Mouse (Mus musculus): Measurements from ENCODE around the gene Ssc5d.

The Ssc5d gene

DNA sequence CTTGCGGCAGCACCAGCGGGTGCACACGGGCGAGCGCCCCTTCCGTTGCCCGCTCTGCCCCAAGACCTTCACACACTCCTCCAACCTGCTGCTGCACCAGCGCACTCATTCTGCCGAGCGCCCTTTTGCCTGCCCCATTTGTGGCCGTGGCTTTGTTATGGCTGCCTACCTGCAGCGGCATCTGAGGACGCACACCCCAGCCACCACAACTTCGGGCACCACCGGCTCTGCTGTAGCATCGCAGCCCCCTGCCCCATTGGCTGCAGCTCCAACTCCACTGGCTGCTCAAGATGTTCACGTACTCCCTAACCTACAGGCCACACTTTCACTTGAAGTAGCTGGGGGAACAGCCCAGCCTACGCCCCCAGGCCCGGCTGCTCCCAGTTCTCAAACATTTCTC lies 5.1 kb upstream of the Ssc5d start:
- no peak for DNase-seq

DNA sequence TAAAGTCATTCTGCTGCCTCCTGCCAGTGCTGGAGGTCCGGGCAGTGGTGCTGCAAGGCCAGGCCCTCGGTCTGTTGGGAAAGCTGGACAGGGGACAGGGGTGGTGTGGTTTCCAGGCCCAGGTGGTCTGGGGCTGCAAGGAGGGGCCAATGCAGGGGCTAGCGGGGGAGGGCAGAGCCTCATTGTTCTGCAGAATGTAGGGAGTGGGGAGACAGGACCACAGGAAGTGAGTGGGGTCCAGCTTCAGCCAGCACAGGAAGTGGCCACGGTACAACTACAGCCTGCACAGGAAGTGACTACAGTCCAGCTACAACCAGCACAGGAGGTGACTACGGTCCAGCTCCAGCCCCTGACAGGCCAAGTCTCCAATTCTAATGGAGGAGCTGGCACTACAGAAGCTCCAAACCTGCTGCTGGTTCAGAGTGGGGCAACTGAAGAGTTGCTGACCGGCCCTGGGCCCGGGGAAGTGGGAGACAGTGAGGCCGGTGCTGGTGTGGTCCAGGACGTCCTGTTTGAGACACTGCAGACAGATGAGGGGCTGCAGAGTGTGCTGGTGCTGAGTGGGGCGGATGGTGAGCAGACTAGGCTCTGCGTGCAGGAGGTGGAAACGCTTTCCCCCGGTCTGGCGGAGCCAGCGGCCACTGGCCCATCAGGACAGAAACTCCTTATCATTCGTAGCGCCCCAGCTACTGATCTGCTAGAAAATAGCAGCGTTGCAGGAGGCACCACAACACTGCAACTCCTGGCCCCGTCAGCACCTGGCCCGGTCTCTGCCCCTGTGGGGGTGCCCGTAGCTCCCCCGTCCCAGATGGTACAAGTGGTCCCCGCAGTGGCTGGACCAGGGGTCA lies 4.4 kb upstream of the Ssc5d start:
- DNase-seq: peak; percentile 52

DNA sequence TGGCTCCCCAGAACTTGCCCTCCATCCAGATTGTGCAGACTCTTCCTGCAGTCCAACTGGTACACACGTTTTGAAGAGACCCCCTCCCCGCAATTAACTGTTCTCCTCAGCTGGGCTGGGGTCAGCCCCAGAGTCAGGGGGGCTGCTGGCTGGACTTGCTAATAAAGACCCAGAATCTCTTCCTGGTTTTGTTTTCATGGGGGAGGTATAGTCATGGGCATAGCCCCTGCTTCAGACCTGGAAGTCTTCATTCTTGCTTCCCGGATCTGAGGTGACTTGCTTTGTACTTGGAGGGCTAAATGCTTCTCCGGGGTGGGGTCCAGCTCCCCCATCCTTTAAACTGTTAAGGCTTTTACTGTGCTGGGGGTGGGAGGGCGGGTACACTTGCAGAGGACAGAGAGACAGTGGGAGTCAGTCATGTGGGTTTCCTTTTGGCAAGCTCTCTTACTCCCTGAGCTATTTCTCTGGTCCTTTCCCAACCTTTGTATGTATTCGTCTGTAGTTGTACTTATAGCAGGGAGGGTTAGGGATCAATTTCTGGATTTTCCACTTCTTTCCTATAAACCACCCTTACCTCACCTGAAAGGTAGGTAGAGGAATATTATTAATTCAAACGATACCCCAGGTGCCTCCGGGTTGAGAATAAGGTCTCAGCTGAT lies 3.6 kb upstream of the Ssc5d start, which contains the start of gene Nat14:
TSS of gene Nat14 (plus strand) at position 205 of the 659 bp plus-strand sequence.
- no peak for DNase-seq

DNA sequence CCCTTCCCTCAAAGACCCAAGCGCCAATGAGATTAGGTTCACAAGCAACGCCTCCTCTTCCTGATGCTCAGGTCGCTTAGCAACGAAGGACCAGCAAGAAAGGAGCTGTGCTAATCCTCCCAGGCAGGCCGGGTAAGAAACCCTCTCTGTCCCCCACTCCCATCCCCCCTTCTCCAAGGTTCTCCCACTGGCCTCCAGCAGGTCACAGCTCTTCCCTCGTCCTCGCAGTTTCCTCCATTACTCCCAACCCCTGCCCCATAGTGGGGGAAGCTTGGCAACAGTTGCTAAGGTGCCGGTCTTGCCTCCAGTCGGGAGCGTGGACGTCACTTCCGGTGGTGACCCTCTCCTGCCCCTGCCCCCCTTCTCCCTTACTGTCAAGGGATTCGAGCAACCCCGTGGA lies 3.1 kb upstream of the Ssc5d start:
- peak; percentile 86 for DNase-seq

DNA sequence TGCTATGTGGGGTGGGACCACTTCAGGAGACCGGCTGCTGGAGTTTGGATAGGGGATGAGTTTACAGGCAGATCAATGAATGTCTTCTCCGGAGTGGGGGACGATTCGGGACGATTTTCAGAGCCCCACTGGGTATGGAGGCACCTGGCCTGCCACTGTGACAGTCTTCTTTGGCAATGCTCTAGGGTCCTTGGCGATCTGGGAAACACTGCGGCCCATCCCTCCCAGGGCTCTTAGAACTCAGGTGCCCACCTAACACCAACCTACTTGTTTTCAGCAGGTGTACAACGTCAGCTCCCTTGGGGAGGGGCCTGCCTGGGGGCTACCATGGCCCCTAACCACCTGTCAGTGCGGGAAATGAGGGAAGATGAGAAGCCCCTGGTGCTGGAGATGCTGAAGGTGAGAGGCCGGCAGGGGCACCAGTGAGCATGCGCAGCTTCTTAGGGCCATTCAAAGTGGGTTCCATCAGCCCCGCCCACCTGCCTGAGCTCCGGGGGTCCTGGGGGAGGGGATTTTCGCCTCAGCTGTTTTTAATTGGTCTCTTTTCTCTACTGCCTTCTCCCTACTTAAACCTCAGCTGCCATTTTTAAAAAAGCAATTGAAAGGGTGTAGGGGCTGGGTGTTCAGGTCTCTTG lies 2.5 kb upstream of the Ssc5d start:
- DNase-seq: peak; percentile 45

DNA sequence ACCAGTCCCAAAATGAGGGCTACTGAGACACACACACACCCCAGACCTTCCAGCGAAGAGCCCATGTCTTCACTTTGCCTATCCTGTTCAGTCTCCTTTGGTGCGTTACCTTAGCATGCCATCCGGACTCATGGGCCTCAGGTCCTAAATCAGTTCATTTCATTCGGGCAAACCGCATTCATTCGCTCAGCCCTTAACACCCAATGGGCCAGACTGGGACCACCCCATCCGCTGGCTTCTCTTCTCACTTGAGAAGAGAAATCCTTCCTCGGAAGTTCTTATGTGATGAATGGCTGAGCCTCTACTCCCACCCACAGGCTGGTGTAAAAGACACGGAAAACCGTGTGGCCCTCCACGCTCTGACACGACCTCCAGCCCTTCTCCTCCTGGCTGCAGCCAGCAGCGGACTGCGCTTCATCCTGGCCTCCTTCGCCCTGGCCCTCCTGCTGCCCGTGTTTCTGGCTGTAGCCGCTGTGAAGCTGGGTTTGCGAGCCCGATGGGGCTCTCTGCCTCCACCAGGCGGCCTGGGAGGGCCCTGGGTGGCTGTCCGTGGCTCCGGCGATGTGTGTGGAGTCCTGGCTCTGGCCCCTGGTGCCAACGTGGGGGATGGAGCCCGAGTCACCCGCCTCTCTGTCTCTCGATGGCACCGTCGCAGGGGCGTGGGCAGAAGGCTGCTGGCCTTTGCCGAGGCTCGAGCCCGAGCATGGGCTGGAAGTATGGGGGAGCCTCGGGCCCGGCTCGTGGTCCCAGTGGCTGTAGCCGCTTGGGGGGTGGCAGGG lies 1.8 kb upstream of the Ssc5d start:
- peak; percentile 77 for DNase-seq

DNA sequence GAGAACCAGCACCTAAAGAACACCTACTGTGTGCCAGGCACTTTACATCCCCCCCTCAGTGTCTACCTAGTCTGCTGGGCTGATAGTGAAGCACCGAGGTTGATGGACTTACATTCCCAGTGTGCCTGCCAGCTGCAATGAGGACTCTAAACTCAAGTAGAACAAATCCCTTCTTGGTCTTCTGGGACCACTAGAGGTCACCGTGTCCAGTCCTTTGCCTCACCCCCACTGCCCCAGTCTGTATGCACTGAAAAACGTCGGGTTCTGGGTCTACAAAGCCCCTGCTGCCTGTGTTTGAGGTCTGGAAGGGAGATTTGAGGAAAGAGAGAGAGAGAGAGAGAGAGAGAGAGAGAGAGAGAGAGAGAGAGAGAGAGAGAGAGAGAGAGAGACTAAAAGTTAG lies 1.1 kb upstream of the Ssc5d start:
- peak; percentile 29 for DNase-seq

DNA sequence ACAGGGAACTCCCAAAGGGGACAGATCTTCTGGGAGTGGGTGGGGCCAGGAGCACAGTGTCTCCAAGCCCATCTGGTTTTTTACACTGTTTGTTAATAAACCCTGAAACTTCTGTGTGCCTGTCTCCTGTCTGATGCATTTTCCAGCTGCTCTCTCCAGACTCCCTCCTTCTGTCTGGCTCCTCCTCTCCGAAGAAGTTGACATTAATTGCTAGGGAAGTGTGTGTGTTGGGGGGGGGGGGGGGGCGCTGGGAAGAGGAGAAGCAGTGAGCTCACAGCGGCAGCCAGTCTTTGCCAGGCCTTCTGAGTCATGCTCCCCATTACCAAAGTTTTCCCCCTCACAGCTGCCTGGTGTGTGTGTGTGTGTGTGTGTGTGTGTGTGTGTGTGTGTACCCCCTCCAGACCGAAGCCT lies 689 bp upstream of the Ssc5d start:
- DNase-seq: peak; percentile 82

DNA sequence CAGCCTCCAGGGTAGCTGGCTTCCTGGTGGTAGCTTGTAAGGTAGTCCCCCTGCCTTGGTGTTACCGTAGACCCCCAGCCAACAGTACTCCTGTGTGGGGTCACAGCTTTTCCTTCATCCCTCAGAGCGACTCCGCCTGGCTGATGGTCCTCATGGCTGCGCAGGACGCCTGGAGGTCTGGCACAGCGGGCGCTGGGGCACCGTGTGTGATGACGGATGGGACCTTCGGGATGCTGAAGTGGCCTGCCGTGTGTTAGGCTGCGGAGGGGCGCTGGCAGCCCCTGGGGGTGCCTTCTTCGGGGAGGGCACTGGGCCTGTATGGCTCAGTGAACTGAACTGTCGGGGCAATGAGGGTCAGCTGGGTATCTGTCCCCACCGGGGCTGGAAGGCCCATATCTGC lies 1.3 kb downstream of the Ssc5d start:
- DNase-seq: no peak

DNA sequence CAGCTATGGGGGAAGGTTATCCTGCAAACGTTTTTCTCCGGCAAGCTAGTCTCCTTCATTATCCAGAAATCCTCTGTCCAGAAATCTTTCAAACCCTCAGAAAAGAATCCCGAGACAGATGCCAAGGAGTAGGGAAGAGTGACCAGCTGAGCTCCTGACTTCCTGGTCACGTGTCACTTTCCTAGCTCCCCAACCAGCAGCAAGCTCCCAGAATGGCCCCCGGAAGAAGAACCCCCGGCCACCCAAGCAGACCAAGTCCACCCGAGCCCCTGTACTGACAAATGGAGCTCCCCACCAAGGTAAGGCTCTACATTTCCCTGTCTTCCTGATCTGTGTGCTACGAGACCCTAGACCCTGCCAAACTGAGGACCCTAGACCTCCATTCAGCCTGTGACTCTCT lies 2.1 kb downstream of the Ssc5d start:
- DNase-seq: peak; percentile 69

DNA sequence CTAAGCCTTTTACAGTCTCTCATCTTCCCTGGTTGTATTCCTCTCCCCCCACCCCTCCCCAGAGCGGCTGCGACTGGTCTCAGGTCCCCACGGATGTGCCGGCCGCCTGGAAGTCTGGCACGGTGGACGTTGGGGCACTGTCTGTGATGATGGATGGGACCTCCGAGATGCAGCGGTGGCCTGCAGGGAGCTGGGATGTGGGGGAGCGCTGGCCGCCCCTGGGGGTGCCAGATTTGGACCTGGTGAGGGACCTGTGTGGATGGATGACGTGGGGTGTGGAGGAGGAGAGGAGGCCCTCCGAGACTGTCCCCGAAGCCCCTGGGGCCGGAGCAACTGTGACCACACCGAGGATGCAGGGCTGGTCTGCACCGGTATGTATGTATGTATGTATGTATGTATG lies 2.7 kb downstream of the Ssc5d start:
- DNase-seq: no peak

DNA sequence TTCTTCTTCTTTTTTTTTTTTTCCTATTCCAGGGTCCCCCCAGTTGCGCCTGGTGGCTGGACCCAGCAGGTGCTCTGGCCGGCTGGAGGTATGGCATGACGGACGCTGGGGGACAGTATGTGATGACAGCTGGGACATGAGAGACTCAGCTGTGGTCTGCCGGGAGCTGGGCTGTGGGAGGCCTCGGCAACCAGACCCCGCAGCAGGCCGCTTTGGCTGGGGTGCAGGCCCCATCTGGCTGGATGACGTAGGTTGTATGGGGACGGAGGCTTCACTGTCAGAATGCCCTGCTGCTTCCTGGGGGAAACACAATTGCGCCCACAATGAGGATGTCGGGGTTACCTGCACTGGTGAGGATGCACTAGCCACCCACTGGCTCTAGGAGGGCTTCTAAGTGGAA lies 7.5 kb downstream of the Ssc5d start:
- no peak for DNase-seq

DNA sequence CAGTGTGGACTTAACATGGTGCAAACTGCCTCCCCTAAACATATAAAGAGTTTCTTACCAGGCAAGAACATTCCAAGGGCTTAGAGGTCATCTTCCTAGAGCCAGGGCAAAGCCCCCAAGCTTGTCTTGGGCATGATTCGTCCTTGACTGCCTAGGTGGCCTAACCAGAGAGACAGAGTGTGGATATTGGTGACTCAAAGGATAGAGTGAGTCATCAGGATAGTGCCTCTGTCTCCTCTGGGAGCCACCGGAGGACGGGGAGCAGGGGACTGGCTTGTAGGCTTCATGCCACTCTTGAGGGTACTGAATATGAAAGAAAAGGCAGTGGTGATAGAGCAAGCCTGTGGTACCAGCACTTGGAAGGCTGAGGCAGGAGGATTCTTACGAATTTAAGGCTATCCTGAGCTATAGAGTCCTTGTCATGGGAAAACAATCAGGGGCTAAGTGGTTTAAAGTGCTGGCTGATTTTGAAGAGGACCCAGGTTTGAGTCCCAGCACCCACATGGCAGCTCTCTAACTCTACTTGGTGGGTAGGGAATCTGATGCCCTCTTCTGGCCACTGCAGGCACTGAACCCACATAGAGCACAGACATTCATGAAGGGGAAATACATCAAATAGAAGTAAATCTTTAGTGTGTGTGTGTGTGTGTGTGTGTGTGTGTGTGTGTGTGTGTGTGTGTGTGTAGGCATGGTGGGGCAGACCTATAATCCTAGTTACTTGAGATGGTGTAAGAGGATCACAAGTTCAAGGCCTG lies 8.8 kb downstream of the Ssc5d start:
- DNase-seq: no peak

DNA sequence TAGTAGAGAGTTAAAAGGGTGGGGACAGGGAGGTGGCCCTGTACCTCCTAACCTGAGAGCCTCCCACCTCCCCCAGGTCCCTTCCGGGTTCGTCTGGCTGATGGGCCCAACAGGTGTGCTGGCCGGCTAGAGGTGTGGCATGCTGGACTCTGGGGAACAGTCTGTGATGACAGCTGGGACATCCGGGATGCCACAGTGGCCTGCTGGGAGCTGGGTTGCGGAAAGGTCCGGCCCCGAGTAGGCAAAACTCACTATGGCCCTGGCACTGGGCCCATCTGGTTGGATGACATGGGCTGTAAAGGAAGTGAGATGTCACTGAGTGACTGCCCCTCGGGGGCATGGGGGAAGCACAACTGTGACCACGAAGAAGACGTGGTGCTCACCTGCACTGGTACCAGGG lies 11.2 kb downstream of the Ssc5d start:
- DNase-seq: no peak

DNA sequence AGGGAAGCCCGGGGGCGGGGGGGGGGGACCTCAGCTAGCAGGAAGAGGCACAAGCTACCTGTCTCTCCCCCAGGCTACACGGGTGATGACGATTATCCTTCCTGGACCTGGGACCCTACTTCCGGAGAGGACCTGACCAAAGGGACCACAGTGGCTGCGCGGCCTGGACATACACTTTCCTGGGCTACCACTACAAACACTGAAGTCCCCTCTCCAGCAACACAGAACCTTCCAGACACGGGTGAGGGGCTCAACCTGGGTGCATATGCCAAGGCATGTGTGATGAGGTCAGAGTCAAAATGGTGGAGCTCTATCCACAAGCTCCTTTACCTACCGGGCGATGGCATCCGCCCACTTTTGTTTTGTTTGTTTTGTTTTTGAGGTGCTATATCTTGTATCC lies 11.8 kb downstream of the Ssc5d start:
- DNase-seq: no peak

DNA sequence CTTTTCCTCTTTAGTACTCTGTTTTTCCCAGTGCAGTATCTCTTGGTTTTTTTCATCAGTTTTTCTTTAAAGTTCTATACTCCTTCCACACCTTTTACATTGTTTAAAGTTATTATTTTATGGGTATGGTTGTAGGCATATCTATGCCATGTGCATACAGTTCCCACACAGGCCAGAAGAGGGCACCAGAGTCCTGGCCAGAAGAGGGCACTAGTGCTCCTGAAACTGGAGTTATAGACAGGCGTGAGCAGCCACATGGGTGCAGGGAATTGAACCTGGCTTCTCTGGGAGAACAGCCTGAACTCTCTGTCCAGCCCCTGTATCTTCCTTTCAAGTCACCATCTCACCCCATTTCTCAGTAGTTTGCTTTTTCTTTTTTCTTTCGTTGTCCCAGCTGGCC lies 12.9 kb downstream of the Ssc5d start:
- peak; percentile 86 for DNase-seq

DNA sequence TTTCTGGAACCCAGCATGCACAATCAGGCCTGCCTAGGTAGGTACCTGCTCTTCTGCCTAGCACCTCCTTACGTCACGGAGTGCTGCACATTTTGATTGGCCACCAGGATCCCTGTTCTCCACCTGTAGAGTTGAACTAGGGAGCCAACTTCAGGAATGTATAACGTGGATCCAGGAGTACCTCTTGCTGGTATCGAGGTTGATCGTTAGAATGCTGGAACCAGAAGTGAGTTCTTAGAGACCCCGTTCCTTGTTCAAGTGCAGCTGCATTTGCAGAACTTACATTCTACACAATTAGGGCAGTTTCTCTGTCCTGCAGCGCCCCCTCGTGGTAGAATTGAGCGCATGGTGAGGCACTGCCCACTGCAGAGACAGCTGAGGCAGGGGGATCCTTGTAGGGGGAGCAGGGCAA lies 14.5 kb downstream of the Ssc5d start:
- DNase-seq: peak; percentile 87

DNA sequence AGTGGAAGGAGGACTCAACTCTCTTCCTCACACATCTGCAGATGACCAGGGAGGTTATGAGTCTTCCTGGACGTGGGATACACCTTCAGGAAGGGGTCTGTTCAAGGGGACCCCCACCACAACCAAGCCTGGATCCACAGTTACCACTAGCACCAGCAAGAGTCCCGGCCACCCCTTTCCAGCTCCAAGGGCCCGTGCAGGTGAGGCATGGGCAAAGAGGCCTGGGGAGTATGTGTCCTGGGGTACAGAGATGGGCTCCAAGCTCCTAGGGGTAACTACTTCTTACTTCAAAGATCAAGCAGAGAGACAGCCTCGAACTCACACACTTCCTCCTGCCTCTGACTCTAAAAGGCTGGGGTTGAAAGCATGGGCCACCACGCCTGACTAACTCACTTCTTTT lies 17.1 kb downstream of the Ssc5d start:
- DNase-seq: no peak

DNA sequence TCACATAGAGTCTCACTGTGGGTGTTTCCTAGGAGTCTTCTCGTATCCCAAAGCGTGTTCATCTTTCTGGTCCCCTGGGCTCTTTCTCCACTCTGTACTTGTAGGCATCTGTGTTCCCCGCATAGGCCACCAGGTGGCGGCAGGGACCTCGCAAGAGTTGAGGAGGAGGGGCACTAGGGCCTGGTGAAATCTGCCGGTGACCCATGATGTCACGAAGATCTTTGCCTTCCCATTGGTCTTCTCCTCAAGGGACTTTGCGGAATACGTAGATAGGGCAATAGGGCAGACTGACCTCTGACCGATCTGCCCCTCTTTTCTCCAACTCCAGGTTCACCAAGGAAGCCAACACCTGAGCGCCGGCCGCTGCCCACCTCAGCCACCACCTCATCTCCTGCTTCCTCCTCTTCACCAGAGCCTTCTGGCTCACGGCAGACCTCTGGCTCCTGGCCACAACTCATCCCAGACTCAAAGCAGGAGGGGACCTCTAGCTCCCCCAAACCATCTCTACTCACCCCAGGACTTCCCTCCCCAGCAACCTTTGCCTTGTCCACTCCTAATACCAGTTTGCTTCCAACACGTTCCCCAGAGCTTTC lies 17.7 kb downstream of the Ssc5d start:
- DNase-seq: peak; percentile 94

DNA sequence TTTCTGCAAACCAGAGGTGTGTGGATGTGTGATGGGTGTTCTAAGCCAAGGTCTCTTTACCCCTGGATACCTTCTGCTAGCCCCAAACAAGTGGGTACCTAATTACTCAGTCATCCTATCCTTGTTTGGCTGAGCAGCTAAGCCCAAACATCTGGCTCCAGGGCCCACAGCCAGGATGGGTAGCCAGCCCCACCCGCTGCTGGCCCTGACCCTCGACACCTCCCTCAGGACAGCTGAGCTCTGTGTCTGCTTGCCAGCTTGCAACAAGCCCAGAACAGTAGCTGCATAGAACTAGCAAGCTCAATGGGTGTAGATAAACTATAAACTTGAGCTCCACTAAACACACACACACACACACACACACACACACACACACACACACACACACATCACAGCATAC lies 22.3 kb downstream of the Ssc5d start:
- DNase-seq: peak; percentile 75

DNA sequence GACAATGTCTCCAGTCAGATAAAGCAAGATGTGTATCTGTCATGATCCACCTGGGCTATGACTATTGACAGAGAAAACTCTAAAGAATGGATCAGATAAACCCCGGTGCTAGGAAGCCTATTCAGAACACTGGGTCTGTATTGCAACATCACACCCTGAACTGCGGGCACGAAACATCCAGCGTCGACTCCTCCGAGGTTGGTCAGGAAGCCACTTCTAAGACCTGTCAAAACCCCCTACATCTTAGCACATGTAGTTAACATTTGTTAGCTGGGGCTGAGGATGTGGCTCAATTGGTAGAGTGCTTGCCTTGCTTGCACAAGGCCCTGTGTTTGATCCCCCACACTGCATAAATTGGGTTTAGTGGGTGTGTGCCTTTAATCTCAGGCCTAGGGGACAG lies 22.8 kb downstream of the Ssc5d start:
- no peak for DNase-seq
